Mouse (Mus musculus): Measurements from ENCODE around the gene Polr3h. TPM values are rescaled to one million over a fixed set of nuclear protein-coding genes. Genes with fewer than 3 reads are reported as not detected.
A peak's percentile ranks its signal among the peaks of the same experiment; 100 is the strongest.

Polr3h gene
- total and polyA plus RNA-seq, 3 experiments: 40.5 to 224 (median 59.3) TPM

DNA sequence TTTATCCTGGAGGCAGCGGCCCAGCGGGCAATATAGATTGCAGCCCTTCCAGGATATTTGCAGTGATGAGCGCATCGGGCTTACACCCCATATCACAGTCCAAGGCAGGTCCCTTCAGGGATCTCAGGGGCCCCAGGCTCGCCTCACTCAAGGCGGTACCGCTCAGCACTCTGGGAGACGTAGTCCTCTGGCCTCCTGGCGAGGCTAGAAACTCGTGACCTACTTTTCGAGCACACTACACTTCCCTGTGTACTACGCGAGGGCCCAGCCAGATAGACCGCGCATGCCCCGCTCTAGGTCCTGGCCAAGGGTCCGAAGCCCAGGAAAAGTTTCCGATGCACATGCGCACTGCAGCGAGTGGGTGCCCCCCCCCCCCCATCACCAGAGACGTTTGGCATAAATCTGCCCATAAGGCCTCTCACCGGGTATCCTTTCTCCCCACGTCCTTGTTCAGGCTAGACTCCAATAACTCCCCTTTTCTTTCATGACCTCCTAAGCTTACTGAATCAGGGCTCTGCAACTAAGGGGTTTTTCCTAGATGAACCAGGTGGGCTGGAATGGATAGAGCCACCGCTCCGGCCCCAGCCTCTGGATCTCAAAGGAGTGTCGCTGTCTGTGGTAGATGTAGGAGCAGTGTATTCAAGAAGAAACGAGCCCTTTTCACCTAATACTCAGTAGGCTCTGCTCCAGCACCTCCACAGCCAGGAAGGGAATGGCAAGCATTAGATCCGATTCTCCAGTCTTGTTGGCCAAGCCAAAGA lies 69.8 kb downstream of the Polr3h start:
- in situ Hi-C loops (cut with MboI; ENCODE audit: low pct_ligation_motif_present, low pct_unique_long_range_greater_than_20kb, low sequenced_read_pairs): no loop called here
- Histone ChIP-seq H3K9ac (ENCODE audit: insufficient read depth, low read depth) (peak overlapping the region; percentile 85), H3K27ac (ENCODE audit: insufficient read depth, low read depth) (peak overlapping the region; percentile 50; the same call in 1 of the 2 replicates), H3K4me3 (replicated peaks in 1 of 3; ENCODE audit: low read depth in 2 of 3, low read length in 2 of 3, poor library complexity in 1 of 3) (peak overlapping the region; percentile 74 to 89 (median 89)), H3K36me3 (replicated peaks in 1 of 2; ENCODE audit: control insufficient read depth in 1 of 2, insufficient read depth in 1 of 2, low read length in 1 of 2) (peaks cover 18 to 38% of the 10 kb centered on the region in 2 experiments), H3K9me3 (replicated peaks; ENCODE audit: low read length) (no peaks in the 10 kb centered on the region), H3K79me2 (replicated peaks; ENCODE audit: control insufficient read depth, extremely low read depth, insufficient read depth, poor library complexity, severe bottlenecking) (peaks cover 43% of the 10 kb centered on the region), H3K4me1 (ENCODE audit: control insufficient read depth in 1 of 2, insufficient read depth in 2 of 2) (peaks cover 3 to 27% of the 10 kb centered on the region in 2 experiments; a peak in 2 of 4 replicates), H3K27me3 (replicated peaks) (no peaks in the 10 kb centered on the region), H3K4me2 (ENCODE audit: insufficient read depth, low read depth, poor library complexity, severe bottlenecking) (peak overlapping the region; percentile 58)
- dilution Hi-C loops (cut with MboI; ENCODE audit: extremely low pct_ligation_motif_present, extremely low pct_unique_long_range_greater_than_20kb, low sequenced_read_pairs): no loop called here
- TF ChIP-seq MAX (IDR thresholded peaks at IDR 0.05; ENCODE audit: low read length): no peak
- no peak for TF ChIP-seq CHD2 (IDR thresholded peaks at IDR 0.05; ENCODE audit: low read length)
- no peak for TF ChIP-seq ZKSCAN1 (IDR thresholded peaks at IDR 0.05; ENCODE audit: borderline replicate concordance, low read depth, low read length)
- TF ChIP-seq MAZ (IDR thresholded peaks at IDR 0.05; ENCODE audit: low read depth, low read length): no peak
- peak; percentile 86; the same call in 1 of the 2 replicates for TF ChIP-seq KAT2A (IDR thresholded peaks at IDR 0.05; ENCODE audit: insufficient replicate concordance, low read length)
- peak; percentile 97 for TF ChIP-seq HCFC1 (IDR thresholded peaks at IDR 0.05; ENCODE audit: low read depth, low read length)
- TF ChIP-seq ZC3H11A (IDR thresholded peaks at IDR 0.05; ENCODE audit: low read depth, low read length): no peak
- peak; percentile 8; the same call in 1 of the 2 replicates for TF ChIP-seq GABPA (IDR thresholded peaks at IDR 0.05; ENCODE audit: insufficient replicate concordance, low read depth, low read length)
- no peak for TF ChIP-seq UBTF (IDR thresholded peaks at IDR 0.05; ENCODE audit: low read depth, low read length)
- TF ChIP-seq MXI1 (IDR thresholded peaks at IDR 0.05; ENCODE audit: low read depth, low read length): peak; percentile 47; the same call in 1 of the 2 replicates
- peak; percentile 67 for TF ChIP-seq ELF1 (IDR thresholded peaks at IDR 0.05; ENCODE audit: low read depth, low read length)
- TF ChIP-seq RAD21 (IDR thresholded peaks at IDR 0.05; ENCODE audit: low read depth, low read length): no peak
- peak; percentile 58; the same call in 1 of the 2 replicates for TF ChIP-seq POLR2A (IDR thresholded peaks at IDR 0.05; ENCODE audit: low read depth, low read length)
- peak; percentile 97 for TF ChIP-seq NRF1 (IDR thresholded peaks at IDR 0.05; ENCODE audit: low read depth, low read length)
- TF ChIP-seq USF2 (conservative IDR thresholded peaks at IDR 0.05; ENCODE audit: low read depth, low read length): no peak
- peak; percentile 38; the same call in 1 of the 2 replicates for TF ChIP-seq BHLHE40 (IDR thresholded peaks at IDR 0.05; ENCODE audit: low read depth, low read length)
- TF ChIP-seq MEF2A (IDR thresholded peaks at IDR 0.05; ENCODE audit: borderline replicate concordance, low read depth, low read length): no peak; the same call in 1 of the 2 replicates
- peak; percentile 96 for DNase-seq (ENCODE audit: extremely low read depth)

DNA sequence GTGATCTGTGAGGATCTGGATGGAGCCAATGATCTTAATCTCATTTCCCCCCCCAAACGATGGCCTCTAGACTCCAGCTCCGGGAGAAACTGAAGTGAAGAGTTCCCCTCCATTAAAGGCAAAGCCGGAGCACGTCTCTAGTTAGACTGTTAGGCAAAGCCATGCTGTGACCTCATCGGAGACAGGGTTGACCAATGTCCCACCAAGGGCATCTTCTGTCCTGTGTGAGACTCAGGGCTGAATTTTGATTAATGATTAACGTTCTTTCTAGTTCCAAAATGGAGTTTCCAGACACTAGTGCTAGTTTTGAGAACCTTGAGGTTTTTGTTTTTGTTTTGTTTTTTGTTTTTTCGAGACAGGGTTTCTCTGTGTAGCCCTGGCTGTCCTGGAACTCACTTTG lies 73.0 kb downstream of the Polr3h start:
- Histone ChIP-seq H3K4me1 (ENCODE audit: control insufficient read depth in 1 of 2, insufficient read depth in 2 of 2) (peaks cover 3 to 27% of the 10 kb centered on the region in 2 experiments; a peak in 2 of 4 replicates), H3K36me3 (replicated peaks in 1 of 2; ENCODE audit: control insufficient read depth in 1 of 2, insufficient read depth in 1 of 2, low read length in 1 of 2) (peaks cover 38 to 63% of the 10 kb centered on the region in 2 experiments), H3K79me2 (replicated peaks; ENCODE audit: control insufficient read depth, extremely low read depth, insufficient read depth, poor library complexity, severe bottlenecking) (peaks cover 48% of the 10 kb centered on the region), H3K4me2 (ENCODE audit: insufficient read depth, low read depth, poor library complexity, severe bottlenecking) (no peak overlapping the region), H3K9ac (ENCODE audit: insufficient read depth, low read depth) (no peak overlapping the region), H3K27me3 (replicated peaks) (no peaks in the 10 kb centered on the region), H3K27ac (ENCODE audit: insufficient read depth, low read depth) (no peak overlapping the region), H3K9me3 (replicated peaks; ENCODE audit: low read length) (no peaks in the 10 kb centered on the region), H3K4me3 (replicated peaks in 1 of 3; ENCODE audit: low read depth in 2 of 3, low read length in 2 of 3, poor library complexity in 1 of 3) (no peak overlapping the region)
- DNase-seq (ENCODE audit: extremely low read depth): no peak
- dilution Hi-C loops (cut with MboI; ENCODE audit: extremely low pct_ligation_motif_present, extremely low pct_unique_long_range_greater_than_20kb, low sequenced_read_pairs): no loop called here
- TF ChIP-seq TCF12 (IDR thresholded peaks at IDR 0.05; ENCODE audit: low read depth, low read length): no peak
- in situ Hi-C loops (cut with MboI; ENCODE audit: low pct_ligation_motif_present, low pct_unique_long_range_greater_than_20kb, low sequenced_read_pairs): no loop called here

Data from CH12.LX (cell line).